Mouse (Mus musculus): Measurements from ENCODE around the gene Hils1. TPM values are rescaled to one million over a fixed set of nuclear protein-coding genes. Genes with fewer than 3 reads are reported as not detected.
A peak's percentile ranks its signal among the peaks of the same experiment; 100 is the strongest.

Gene Hils1
- polyA plus RNA-seq, 1 experiment from 2014 or later: not detected

DNA sequence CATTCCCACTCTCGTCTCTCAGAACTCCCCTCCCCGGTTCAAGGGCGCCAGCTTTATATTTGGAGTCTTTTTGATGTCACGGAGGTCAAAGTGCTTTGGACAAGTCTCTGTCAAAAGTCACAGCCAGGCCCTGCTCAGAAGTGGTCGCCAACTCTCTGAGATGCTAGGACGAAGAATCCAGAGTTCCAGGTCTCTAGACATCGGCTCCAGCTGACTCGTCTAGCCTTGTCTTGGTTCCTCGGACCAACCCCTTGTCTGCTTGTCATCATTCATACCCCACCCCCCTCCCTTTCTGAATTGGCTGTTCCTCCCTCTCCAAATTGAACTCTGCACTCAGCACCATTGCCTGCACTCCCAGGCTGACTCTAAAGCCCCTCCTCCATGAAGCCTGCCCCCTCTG, 37.8 kb upstream of the Hils1 start:
- no peak for TF ChIP-seq CTCF (IDR thresholded peaks at IDR 0.05; ENCODE audit: low read depth)
- Histone ChIP-seq H3K36me3 (ENCODE audit: insufficient read depth) (no peaks in the 10 kb centered on the region), H3K9me3 (ENCODE audit: low read depth, low read length) (no peaks in the 10 kb centered on the region), H3K4me1 (ENCODE audit: insufficient read depth) (peaks cover 44% of the 10 kb centered on the region), H3K4me2 (peak overlapping the region; percentile 54), H3K4me3 (ENCODE audit: low read depth, low read length) (no peak overlapping the region), H3K27ac (ENCODE audit: low read depth) (peak overlapping the region; percentile 97), H3K9ac (no peak overlapping the region), H3K27me3 (ENCODE audit: insufficient read depth, low read length) (no peaks in the 10 kb centered on the region)
- 23% methylated on average over 9 of the region's 9 CpGs for WGBS
- ATAC-seq (ENCODE audit: insufficient read depth): no peak; the same call in 1 of the 2 replicates
- peak; percentile 68 for DNase-seq

DNA sequence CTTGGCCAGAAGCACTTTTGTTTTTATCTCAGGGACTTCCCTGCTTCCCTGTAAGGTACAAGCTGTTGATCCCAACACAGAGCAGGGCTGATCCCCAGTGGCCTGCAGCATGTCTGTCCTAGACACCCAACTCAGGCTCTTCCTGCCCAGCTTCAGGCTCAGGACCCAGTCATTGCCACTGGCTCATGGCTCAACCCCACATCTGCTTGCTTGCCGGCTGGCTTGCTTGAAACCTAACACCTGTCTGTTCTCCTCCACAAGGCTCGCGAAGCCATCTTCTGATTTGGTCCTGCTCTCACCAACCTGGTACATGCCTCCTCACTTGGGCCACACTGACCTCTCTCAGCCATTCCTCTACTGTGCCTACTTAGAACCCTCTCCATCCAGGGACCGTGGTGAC, 37.2 kb upstream of the Hils1 start:
- no peak for DNase-seq
- WGBS: 47% methylated on average over 4 of the region's 4 CpGs
- H3K4me1 ChIP-seq (ENCODE audit: insufficient read depth): peaks cover 47% of the 10 kb centered on the region

DNA sequence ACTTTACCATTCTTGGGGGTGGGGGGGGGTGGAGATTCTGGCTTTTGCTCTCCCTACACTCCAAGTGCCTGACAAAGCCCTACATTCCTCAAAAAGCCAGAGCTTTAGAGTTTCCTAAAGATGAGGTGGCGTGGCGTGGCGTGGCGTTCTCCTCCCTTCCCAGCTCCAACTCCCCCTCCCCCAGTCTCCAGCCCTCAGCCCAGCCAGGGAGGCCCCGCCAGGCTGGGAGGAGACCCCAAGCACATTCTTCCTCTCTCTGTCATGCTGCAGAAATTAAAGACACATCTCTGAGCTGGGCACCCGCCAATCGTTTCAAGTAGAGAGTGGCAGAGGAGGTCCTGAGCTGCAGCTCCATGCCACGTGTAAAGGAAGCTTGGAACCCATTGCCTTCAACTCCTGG, 33.8 kb upstream of the Hils1 start:
- H3K9ac ChIP-seq: 0 out of 2 replicates have a peak overlapping the region, but pooled peaks have one; percentile 9
- TF ChIP-seq CTCF (IDR thresholded peaks at IDR 0.05; ENCODE audit: low read depth): no peak
- DNase-seq: peak; percentile 82
- WGBS: 11% methylated on average over 8 of the region's 8 CpGs
- no peaks in the 10 kb centered on the region; the same call in 1 of the 2 replicates for H3K27me3 ChIP-seq (ENCODE audit: insufficient read depth, low read length)
- peaks cover 9% of the 10 kb centered on the region for H3K36me3 ChIP-seq (ENCODE audit: insufficient read depth)
- peak overlapping the region; percentile 92 for H3K27ac ChIP-seq (ENCODE audit: low read depth)
- peak overlapping the region; percentile 70 for H3K4me2 ChIP-seq
- H3K4me3 ChIP-seq (ENCODE audit: low read depth, low read length): no peak overlapping the region
- 0 out of 2 replicates have a peak, but pooled peaks have one; percentile 3 for ATAC-seq (ENCODE audit: insufficient read depth)
- peaks cover 29% of the 10 kb centered on the region for H3K4me1 ChIP-seq (ENCODE audit: insufficient read depth)
- no peaks in the 10 kb centered on the region for H3K9me3 ChIP-seq (ENCODE audit: low read depth, low read length)

More for the DNA sequence above, 37.2 kb upstream of the Hils1 start:
- TF ChIP-seq CTCF (IDR thresholded peaks at IDR 0.05; ENCODE audit: low read depth): no peak
- no peak for ATAC-seq (ENCODE audit: insufficient read depth)
- H3K27ac ChIP-seq (ENCODE audit: low read depth): peak overlapping the region; percentile 97
- H3K27me3 ChIP-seq (ENCODE audit: insufficient read depth, low read length): no peaks in the 10 kb centered on the region
- H3K9me3 ChIP-seq (ENCODE audit: low read depth, low read length): no peaks in the 10 kb centered on the region
- no peak overlapping the region for H3K9ac ChIP-seq
- no peaks in the 10 kb centered on the region for H3K36me3 ChIP-seq (ENCODE audit: insufficient read depth)
- no peak overlapping the region for H3K4me3 ChIP-seq (ENCODE audit: low read depth, low read length)
- 0 out of 2 replicates have a peak overlapping the region, but pooled peaks have one; percentile 54 for H3K4me2 ChIP-seq

DNA sequence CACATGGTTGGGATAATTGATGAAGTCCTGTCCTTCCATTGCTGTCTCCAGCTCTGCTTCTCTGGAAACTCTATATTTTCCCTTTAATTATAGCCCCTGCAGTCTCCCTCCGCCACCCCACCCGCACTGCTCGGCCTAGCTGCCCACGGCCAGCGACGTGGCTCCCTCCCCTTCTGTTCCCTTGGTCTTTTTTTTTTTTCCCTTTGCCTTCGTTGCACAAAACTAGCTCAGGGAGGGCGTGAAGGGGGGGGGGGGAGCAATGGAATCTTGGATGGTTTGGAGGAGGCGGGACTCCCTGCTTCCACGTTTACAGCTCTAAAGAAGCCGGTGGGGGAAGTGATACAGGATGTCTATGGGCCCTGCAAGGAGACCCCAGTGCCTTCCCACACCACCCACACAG, 32.9 kb upstream of the Hils1 start:
- no peak for TF ChIP-seq CTCF (IDR thresholded peaks at IDR 0.05; ENCODE audit: low read depth)
- peaks cover 18% of the 10 kb centered on the region for H3K36me3 ChIP-seq (ENCODE audit: insufficient read depth)
- H3K9ac ChIP-seq: peak overlapping the region; percentile 32; the same call in 1 of the 2 replicates
- H3K27me3 ChIP-seq (ENCODE audit: insufficient read depth, low read length): no peaks in the 10 kb centered on the region; the same call in 1 of the 2 replicates
- no peak overlapping the region for H3K4me3 ChIP-seq (ENCODE audit: low read depth, low read length)
- WGBS: 23% methylated on average over 11 of the region's 11 CpGs
- peak; percentile 64 for DNase-seq
- peak overlapping the region; percentile 96 for H3K27ac ChIP-seq (ENCODE audit: low read depth)
- peaks cover 25% of the 10 kb centered on the region; the same call in 1 of the 2 replicates for H3K4me1 ChIP-seq (ENCODE audit: insufficient read depth)
- peak overlapping the region; percentile 70 for H3K4me2 ChIP-seq
- H3K9me3 ChIP-seq (ENCODE audit: low read depth, low read length): no peaks in the 10 kb centered on the region
- ATAC-seq (ENCODE audit: insufficient read depth): no peak

DNA sequence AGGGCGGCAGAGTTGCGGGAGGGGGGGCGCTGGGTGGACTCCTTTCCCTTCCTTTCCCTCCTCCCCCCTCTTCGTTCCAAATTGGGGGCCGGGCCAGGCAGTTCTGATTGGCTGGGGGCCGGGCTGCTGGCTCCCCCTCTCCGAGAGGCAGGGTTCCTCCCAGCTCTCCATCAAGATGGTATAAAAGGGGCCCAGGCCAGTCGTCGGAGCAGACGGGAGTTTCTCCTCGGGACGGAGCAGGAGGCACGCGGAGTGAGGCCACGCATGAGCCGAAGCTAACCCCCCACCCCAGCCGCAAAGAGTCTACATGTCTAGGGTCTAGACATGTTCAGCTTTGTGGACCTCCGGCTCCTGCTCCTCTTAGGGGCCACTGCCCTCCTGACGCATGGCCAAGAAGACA, 31.3 kb upstream of the Hils1 start, which contains the start of gene Col1a1:
Col1a1 (plus strand) TSS at position 180 of the 400 bp plus-strand sequence.
- ATAC-seq (ENCODE audit: insufficient read depth) (peak; percentile 62), DNase-seq (peak; percentile 94)
- Histone ChIP-seq H3K27ac (ENCODE audit: low read depth) (peak within 1 kb of the TSS; percentile 96), H3K27me3 (ENCODE audit: insufficient read depth, low read length) (no peaks in the 10 kb centered on the region; the same call in 1 of the 2 replicates), H3K4me1 (ENCODE audit: insufficient read depth) (peaks cover 21% of the 10 kb centered on the region; the same call in 1 of the 2 replicates), H3K36me3 (ENCODE audit: insufficient read depth) (peaks cover 33% of the 10 kb centered on the region), H3K4me3 (ENCODE audit: low read depth, low read length) (peak within 1 kb of the TSS; percentile 55), H3K9me3 (ENCODE audit: low read depth, low read length) (no peaks in the 10 kb centered on the region), H3K4me2 (peak within 1 kb of the TSS; percentile 70), H3K9ac (peak within 1 kb of the TSS; percentile 86)
- 10% methylated on average over 19 of the region's 19 CpGs for WGBS
- TF ChIP-seq CTCF (IDR thresholded peaks at IDR 0.05; ENCODE audit: low read depth): no peak

DNA sequence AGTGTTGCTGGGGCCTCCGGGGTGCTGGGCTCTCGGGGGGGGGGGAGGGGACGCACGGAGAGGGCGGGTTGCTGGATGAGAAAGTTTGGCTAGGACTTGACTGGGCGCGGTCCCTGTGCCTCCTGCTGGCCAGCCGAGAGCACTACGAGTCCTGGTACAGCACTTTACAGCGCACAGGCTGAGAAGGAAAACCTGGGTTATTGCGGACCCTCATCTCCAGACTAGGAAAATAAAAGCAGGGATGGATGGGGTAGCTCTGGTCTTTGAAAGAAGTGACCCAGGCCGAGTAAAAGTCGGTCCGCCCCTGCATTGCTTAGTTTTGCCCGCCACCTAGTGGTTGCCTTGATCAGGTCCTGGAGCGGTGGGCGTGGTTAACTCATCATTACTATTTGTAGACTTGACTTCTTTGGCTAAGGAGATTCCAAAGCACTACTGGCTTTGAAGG, 30.5 kb upstream of the Hils1 start:
- peak overlapping the region; percentile 55 for H3K4me3 ChIP-seq (ENCODE audit: low read depth, low read length)
- peak; percentile 97 for TF ChIP-seq CTCF (IDR thresholded peaks at IDR 0.05; ENCODE audit: low read depth)
- no peaks in the 10 kb centered on the region for H3K9me3 ChIP-seq (ENCODE audit: low read depth, low read length)
- ATAC-seq (ENCODE audit: insufficient read depth) (peak; percentile 85), DNase-seq (peak; percentile 99)
- peak overlapping the region; percentile 96 for H3K27ac ChIP-seq (ENCODE audit: low read depth)
- under 1% methylated on average over 17 of the region's 17 CpGs for WGBS
- H3K27me3 ChIP-seq (ENCODE audit: insufficient read depth, low read length): no peaks in the 10 kb centered on the region; the same call in 1 of the 2 replicates
- H3K36me3 ChIP-seq (ENCODE audit: insufficient read depth): peaks cover 41% of the 10 kb centered on the region
- peak overlapping the region; percentile 70 for H3K4me2 ChIP-seq
- peak overlapping the region; percentile 86 for H3K9ac ChIP-seq
- H3K4me1 ChIP-seq (ENCODE audit: insufficient read depth): peaks cover 21% of the 10 kb centered on the region; the same call in 1 of the 2 replicates

DNA sequence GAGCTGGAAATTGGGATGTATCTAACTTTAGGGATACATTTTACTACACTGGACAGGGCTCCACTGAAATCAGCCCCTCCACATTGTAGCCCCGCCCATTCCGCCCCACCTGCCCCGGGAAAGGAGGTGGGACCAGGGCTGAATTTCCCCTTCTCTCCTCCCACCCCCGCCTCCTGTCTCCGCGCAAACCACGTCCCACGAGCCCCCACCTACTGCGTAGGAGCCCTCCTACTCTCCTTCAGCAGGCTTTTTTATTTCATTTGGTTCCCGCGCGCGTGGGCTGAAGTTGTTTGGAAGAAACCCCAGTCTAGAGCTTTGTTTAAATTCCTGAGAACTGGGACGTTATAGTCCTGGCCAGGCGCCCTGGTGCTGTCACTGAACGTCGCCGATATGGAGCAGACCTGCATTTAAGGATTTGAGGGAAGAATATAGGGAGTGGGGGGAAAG, 30.0 kb upstream of the Hils1 start:
- Histone ChIP-seq H3K9ac (peak overlapping the region; percentile 86), H3K4me3 (ENCODE audit: low read depth, low read length) (peak overlapping the region; percentile 55), H3K4me2 (peak overlapping the region; percentile 70), H3K9me3 (ENCODE audit: low read depth, low read length) (no peaks in the 10 kb centered on the region), H3K27me3 (ENCODE audit: insufficient read depth, low read length) (no peaks in the 10 kb centered on the region; the same call in 1 of the 2 replicates), H3K4me1 (ENCODE audit: insufficient read depth) (peaks cover 21% of the 10 kb centered on the region; the same call in 1 of the 2 replicates), H3K27ac (ENCODE audit: low read depth) (peak overlapping the region; percentile 96), H3K36me3 (ENCODE audit: insufficient read depth) (peaks cover 46% of the 10 kb centered on the region)
- peak; percentile 44 for ATAC-seq (ENCODE audit: insufficient read depth)
- peak; percentile 80 for DNase-seq
- TF ChIP-seq CTCF (IDR thresholded peaks at IDR 0.05; ENCODE audit: low read depth): no peak
- under 1% methylated on average over 18 of the region's 18 CpGs for WGBS
